Mouse (Mus musculus): ENCODE data around the gene Trpm4.

Gene Trpm4

DNA sequence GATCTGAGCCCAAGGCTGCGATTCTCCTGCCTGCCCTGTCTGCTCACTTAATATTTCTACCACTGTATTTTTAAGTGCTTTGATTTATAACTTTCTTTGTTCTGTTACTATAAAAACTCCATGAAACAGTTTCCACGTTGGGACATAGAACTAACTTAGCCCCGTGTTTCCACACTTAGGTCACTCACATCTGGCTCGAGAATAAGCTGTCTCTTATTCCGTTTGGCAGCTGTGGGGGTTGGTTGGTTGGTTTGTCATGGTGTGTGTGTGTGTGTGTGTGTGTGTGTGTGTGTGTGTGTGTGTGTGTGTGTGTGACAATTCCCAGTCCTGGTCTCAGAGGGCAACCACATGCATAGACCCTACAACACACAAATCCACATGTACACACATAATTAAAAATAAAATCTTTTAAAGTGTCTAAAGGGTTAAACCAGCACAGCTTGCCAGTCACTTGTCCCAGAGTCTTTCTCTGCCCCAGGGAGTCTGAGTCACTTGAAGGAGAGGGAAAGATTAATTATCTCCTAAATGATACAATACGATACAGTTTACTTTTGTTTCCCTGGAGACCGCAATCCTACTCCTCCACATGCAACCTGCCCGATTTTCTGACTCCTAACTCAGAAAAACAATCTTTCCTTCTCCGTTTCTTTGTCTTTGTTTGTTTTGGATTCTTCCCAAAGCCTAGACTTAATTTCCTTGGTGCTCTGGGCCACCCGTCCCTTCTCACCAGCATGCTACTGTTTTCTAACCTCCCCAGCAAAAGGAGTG is 20.7 kb downstream of the Trpm4 start:
- no peak for DNase-seq (ENCODE audit: low spot score in 2 of 2)

DNA sequence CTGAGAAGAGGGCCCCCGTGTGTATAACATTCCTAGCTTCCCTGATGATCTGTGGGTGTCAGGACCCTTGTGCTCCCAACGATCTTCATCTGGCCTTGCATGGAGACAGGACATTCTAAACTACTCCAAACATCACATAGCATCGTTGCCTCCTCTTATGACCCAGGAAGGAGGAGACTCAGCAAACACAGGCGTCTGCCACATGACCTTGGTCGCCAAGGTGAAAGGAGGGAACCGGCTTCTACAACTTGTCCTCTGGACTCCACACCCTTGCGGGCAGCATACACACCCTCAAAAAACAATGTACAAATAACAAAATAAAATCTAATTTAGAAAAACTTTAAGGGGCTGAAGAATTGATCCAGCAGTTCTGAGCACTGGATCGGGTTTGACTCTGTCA is 21.6 kb downstream of the Trpm4 start:
- no peak for DNase-seq (ENCODE audit: low spot score in 2 of 2)

DNA sequence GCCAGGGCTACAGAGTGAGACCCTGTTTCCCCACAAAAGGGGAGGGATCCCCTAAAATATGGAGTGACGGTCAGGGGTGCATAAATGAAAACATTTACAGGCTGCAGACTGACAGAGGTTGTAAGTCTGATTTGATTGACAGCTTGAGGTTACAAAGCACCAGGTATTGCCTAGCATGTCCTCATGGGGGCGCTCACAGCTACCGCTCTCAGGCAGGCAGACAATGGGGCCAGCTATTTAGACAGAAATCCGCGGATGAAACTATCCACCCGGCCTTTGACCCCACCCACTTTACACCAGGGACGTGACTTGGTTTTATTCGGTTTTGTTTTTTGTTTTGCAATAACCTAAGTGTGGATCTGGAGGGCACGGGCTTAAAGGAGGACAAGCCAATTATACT is 24.1 kb downstream of the Trpm4 start:
- DNase-seq (ENCODE audit: low spot score in 2 of 2) = no peak

DNA sequence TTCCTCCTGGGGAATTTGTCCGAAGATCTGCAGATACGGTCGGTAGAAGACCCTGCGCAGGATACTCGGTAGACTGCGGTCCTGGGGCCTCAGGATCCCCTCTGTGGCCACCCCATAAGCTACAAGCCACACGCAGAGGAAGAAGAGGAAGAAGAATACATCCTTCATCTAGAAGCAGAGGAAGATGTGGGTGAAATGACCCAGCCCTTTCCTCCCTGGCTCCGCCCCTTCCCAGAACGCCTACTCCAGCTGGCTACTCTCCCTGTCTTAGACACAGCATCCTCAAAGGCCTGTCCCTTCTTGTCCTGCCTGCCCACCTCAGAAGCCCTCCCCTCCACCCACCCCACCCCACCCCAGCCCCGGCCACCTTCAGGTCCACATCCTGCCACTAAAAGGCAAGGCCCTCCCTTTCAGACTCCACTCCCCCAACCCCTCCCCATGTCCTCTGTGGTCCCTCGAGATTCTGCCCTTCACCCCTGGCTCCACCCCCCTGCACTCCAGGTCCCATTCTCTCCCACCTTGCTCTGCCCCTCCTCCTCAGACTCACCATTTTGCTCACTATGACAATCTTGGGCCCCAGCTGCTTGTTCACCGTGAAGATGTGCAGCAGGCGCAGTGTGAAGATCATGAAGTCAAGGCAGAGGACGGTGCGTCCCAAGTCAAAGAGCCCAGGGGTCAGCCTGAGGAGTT is 24.9 kb downstream of the Trpm4 start:
- no peak for DNase-seq (ENCODE audit: low spot score in 2 of 2)

DNA sequence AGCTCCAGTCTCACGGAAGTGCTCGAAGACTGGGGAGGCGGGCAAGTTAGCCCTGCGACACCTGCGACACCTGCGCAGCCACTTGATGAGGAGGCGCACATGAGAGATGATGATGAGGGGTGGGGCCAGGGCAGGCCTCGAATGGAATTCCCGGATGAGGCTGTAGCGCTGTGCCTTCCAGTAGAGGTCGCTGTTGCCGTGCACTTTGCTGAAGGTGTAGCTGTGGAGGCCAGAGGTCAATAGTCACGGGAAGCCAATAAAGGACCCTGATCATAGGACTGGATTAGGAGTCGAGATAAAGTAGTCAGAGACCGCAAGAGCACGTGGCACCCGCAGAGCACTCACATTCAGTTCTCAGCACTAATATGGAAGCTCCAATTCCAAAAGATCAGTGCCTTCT is 28.3 kb downstream of the Trpm4 start:
- DNase-seq (ENCODE audit: low spot score in 2 of 2) = peak; percentile 55 to 65

DNA sequence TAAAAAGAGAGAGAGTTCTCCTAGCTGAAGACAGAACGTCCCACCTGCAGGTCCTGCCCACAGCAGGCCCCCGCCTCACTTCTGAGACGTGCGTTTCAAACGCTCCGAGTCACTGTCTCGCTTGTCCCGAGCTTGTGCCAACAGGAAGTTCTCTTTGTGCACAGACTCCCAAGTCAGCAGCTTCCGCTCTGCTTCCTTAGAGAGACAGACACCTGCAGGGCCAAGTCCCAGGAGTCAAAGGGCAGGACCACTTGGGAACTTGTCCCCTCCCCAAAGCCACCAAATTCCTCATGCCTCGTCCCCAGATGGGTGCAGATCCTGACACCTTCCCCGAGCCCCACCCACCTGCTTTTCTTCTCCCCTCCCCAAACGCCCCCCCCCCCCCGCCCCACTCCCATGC is 28.7 kb downstream of the Trpm4 start:
- DNase-seq (ENCODE audit: low spot score in 2 of 2) = no peak

DNA sequence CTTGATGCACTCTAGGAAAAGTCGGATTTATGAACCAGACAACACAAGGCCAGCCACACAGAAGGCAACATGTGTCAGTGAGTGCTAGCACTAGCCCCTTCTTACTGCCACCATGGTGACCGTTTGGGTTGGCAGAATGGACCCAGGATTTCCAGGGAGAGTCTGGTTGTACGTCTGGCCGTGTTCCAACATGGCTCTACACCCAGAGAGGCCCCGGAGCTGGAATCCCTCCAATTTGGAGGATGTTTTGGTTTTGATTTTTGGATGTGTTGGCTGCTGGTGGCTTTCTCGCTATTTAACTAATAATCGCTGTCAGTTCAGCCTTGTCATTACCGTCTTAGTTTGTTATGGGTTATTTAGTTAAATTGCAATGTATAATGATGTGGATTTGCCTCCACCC is 31.0 kb downstream of the Trpm4 start:
- DNase-seq (ENCODE audit: low spot score in 2 of 2) = no peak

DNA sequence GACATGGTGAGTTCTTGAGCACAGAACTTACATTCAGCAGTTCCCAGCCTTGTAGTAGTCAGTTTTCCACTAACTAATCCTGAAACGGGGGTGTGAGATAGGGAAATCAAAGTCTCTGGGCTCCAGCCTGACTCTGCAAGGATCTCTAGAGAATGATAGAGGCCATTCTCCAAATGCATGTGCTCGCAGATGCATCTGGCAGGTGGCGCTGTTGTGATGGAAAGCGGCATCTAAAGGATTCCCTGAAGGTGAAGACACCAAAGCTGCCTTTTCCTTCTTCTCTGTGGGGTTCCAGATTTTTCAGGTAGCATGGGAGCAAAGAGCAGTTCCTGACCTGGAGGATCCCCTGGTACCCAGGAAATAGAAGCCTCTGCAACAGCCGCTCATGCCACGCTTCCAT is 33.3 kb downstream of the Trpm4 start:
- peak; percentile 68 to 85 for DNase-seq (ENCODE audit: low spot score in 2 of 2)

DNA sequence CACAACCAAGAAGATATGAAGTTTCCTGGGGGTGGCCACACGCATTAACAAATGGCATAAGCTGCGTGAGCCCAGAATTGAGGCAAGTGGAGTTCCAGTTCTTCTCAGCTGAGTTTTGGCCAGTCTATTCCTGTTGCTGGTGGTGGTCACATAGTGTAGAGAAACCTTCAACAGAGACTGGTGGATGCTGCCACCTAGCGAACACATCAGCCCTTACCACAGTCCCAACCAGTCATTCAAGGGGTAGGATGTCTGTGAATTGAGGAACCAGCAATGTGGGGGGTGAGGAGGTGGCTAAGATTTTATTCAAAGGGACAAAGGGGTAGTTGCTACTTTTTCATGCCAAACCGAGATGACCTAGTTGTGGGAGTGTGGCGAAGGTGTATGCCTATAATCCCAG is 33.8 kb downstream of the Trpm4 start:
- peak; percentile 65 to 84 for DNase-seq (ENCODE audit: low spot score in 2 of 2)

DNA sequence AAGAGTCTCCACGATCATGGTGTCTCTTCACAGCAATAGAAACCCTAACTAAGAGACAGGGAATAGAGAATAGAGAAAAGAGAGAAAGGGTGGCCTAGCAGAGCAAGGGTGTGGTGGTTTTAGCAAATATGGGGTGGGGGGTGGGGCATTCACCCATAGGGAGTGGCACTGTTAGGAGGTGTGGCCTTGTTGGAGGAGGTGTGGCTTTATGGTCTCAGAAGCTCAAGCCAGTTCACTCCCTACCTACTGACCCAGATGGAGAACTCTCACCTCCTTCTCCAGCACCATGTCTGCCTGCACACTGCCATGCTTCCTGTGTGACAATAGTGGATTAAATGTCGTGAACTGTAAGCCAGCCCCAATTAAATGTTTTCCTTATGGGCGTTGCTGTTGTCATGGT is 36.0 kb downstream of the Trpm4 start:
- DNase-seq (ENCODE audit: low spot score in 2 of 2) = no peak

DNA sequence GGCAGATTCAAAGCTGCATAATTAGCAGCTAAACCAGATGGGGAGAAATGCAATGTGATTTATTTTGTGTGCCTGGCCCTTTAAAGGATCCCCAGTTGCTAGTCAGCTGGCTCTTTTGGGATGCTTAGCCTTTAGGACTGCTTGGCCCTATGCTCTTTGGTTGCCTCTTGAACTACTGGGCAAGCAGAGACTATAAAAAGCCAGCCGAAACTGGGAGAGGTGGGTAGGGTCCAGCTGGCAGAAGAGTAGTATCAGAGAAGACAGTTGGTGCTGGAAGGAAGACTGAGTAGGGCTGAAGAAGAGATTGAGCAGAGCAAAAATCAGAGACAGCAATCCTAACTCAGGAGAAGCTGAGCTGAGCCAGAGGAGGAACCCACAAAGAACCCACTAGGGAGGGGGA is 37.0 kb downstream of the Trpm4 start:
- DNase-seq (ENCODE audit: low spot score in 2 of 2) = no peak

DNA sequence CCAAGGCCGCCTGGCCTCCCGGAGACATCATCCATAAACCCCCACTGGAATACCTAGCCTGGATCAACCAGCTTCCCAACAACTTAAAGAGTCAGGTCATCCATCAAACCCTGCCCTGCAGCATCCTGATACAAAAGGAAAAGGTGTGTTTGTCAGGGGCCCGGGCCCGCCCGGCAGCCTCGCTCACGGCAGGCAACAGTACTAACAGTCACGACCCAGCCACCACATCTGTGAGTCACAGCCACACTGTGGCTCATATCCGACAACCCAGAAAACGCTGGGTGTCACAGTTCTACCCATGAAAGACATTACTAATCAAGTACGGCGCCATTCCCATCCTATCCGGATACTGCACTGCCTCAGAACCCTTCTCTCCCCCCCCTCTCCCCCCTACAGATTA is 47.1 kb downstream of the Trpm4 start:
- DNase-seq (ENCODE audit: low spot score in 2 of 2) = no peak

DNA sequence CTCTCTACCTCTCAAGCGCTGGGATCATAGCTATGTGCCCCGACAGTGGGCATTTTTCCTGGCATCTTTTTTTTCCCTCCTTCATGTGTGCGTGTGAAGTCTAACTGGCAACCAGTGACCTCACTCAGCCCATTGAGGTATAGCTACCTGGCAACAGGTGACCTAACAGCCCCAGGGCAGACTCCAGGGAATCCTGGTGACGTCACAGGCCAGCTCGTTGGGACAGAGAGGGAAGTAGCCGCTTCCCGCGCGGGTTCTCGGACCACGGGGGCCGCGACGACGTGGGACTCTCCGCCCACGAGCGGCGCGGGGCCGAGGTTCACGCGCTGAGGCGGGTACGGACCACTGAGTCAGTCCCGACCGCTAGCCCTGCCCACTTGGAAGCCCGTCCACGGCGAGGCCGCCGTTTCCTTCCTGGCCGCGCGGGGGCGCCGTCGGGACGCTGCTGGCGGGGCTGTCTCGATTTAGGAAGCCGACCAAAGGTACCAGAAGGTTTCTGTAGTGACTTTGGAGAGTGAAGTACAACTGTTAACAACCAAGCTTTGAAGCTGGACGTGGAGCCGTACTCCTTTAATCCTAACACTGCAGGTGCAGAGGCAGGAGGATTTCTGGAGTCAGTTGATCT is 56.3 kb downstream of the Trpm4 start, which contains the start of gene Slc6a21:
Gene Slc6a21, plus strand, starts transcription at position 378 of the 625 bp plus-strand sequence.
- peak; percentile 73 to 79 for DNase-seq (ENCODE audit: low spot score in 2 of 2)

DNA sequence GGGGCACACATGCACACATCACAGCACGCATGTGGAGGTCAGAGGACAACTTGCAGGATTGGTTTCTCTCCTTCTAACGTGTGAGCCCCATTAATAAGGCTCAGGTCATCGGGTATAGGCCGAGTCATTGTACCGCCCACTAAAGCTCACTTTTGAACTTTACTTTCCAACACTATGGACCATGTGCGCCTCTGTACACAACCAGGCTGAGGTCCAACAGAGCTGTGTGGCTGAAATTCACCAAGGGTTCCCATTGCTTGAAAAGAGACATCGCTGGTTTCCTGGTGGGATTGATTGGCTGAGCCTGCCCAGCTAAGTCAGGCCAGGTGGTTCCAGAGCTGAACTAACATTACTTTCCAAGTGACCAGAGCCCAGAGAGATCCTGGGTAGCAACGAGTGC is 59.9 kb downstream of the Trpm4 start:
- DNase-seq (ENCODE audit: low spot score in 2 of 2) = no peak

DNA sequence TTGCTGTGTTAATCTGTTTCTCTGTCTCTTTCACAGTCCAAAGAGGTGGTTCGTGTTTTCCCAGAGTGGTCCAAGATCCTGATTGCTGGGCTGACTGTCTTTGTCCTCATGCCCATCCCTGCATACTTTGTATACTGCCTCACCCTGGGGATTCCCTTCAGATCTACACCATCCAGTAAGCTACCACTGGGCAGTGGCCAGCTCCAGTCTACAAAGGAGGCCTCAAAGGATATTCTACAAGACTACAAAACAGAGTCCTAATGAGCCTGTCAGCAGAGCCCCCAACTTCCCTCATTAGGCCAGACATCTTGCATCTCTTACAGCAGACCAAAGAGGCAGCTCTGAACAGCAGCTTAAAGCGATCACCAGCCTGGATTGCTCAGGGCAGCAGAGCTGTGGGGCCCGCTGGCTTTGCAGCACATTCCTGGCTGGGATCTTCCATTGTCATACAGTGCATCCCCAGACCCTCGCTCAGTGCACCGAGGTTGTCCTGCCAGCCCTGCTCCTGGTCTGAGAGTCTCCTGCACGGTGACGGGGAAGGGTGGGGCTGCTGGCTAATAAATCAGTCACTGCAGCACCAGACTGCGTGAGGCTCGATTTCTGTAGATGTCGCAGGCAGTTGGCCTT is 60.7 kb downstream of the Trpm4 start:
- no peak for DNase-seq (ENCODE audit: low spot score in 2 of 2)

DNA sequence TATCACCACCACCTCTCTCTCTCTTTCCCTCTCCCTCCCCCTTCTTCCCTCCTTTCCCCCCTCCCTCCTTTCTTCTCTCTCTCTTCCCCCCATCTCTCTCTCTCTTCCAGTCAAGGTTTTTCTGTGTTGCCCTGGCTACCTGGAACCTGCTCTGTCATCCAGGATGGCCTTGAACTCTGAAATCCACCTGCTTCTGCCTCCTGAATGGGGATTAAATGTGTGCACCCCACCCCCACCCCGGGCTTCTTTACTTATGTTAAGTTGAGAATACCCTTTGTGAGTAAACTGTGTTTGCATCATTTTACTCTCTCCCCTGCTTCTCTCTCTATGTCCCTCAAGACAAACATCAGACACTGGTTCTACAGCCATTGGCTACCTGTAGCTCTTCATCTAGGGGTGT is 68.1 kb downstream of the Trpm4 start:
- DNase-seq (ENCODE audit: low spot score in 2 of 2) = no peak

DNA sequence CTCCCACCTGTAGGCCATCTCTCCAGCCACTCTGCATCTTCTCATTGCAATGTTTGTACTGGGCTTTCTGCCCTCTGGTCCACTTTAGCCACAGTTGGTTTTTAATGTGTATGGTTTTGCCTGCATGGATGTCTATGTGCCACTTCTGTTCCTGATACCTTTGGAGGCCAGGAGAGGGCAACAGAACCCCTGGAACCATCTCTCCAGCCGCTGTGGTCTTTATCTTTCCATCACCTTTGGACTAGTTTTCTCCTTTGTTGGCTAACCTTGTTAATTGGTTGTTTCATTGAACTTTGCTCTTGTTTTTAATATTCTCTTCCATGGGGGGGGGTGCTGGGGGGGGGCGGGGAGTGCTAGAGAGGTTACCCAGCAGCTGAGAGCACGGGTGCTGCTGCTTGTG is 69.2 kb downstream of the Trpm4 start:
- DNase-seq (ENCODE audit: low spot score in 2 of 2) = no peak

DNA sequence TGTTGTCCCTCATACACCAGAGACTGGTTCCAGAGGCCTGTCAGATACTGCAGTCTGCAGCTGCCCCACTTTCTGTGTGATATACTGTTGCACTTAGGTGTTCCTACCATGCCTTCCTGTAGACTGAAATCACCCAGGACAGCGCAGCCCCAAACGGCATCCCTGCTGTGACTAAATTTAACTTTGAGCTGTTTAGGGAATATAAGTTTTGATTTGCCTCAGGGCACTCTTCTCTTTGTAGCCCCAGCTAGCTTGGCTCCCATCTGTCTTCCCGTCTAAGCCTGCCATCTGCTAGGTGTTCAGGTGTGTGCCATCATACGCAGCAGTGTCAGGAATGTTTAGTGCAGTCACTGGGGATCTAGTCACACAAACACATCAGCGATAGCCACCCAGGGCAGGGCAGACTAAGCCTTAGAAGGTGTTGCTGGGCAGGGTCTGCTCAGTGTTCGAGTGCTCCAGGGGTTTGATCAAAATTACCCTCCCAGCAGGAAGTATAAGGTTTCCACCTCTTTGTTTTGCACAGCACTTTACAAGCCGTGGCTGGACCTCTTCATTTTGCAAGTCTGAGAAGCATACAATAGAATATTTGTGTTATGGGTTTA is 70.5 kb downstream of the Trpm4 start:
- DNase-seq (ENCODE audit: low spot score in 2 of 2) = no peak

DNA sequence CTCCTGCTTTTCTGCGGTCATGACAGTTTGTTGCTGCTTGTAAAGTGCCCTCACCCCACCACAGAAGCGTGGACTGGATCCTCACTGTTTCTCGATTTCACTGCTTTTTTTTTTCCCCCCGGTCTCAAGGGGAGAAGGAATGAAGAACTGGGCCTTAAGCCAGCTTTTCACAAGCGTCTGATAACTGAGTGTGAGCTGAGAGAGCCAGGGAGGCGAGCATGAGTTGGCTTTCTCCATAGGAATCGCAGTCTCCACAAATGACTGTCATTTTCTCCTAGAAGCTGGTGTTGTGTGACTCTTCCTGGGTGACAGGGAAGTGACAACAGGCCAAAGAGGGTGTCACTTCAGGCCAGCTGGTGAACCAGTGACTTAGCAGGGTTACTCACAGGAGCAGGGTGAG is 71.3 kb downstream of the Trpm4 start:
- DNase-seq (ENCODE audit: low spot score in 2 of 2) = no peak

DNA sequence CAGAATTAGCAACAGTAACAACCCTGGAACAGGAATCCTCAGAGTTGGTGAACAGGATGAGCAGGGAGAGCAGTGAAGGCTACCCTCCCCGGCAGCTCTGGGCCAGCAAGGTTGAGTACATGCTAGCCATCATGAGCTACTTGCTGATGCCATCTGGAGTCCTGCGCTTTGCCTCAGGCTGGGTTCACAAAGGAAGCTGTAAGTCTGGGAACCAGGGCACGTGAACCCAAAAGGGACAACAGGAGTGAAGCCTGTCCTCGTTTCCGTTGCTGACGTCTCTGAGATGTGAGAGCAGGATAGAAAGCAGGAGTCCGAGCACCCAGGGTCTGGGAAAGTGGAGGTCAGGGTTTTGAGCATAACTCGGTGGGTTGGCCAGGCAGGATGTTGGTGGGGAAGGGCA is 74.3 kb downstream of the Trpm4 start:
- no peak for DNase-seq (ENCODE audit: low spot score in 2 of 2)

DNA sequence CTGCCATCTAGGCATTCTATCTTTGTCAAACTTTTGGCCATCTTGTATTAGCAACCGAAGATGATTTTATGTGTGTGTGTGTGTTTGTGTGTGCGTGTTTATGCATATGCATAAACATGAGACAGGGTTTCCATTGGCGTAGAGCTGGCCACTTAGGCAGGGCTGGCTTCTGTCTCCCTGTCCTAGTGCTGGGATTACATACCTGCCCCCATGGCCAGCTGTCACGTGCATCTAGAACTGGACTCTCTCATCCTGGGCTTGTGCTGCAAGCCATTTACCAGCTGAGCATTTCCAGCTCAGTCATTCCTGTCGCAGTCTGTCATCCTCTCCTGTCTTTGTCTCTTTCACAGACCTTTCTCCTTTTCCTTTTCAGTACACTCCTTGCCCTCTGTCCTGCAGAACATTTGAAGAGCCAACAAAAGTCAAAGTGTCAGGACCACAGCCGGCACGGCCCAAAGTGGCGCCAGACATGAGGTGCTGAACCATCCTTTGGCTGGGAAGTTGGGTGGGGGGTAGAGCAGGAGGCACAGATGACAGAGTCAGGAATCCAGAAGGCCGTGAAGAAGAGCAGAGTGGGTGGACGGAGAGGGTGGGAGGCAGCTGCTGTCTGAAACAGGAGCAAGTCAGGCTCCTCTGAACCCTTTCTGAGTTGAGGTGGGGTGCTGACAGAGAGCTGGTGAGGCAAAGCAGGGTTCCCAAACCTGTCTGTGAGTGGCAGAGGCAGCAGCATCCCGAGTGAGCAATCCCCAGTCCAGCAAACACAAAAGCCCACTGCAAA is 76.3 kb downstream of the Trpm4 start:
- peak; percentile 55 to 62 for DNase-seq (ENCODE audit: low spot score in 2 of 2)

Data from frontal cortex, postnatal 36 days (tissue).